Mouse (Mus musculus): ENCODE data around the gene Inpp5b.

GRCm38 (mm10) chr4:124755526-124755925, 13.9 kb downstream of the Inpp5b start:
- no peak for TF ChIP-seq POLR2A (IDR thresholded peaks at IDR 0.05; ENCODE audit: borderline replicate concordance, extremely low read depth, insufficient read depth, insufficient read length, poor library complexity, severe bottlenecking)
- TF ChIP-seq CTCF (IDR thresholded peaks at IDR 0.05; ENCODE audit: borderline replicate concordance, extremely low read depth, insufficient read depth, insufficient read length): no peak

Measured in brain, embryonic 14.5 days (tissue).